Mouse (Mus musculus): ENCODE measurements around the gene Inpp5f. TPM values are rescaled to one million over a fixed set of nuclear protein-coding genes. Genes with fewer than 3 reads are reported as not detected.
"Not testable (repeated sequence)": the region's sequence is repeated elsewhere in the genome, so short reads cannot be mapped to it uniquely, and the experiment has no call there.

Inpp5f gene
- total RNA-seq, 2 experiments from 2014 or later: 1.0 to 2.1 TPM

GRCm38 (mm10) chr7:128591345-128592084 lies 19.6 kb upstream of the Inpp5f start:
- ATAC-seq (replicated peaks; ENCODE audit: low FRiP score, poor library complexity, severe bottlenecking): no peak

GRCm38 (mm10) chr7:128592118-128592935 lies 18.8 kb upstream of the Inpp5f start:
- no peak for ATAC-seq (replicated peaks; ENCODE audit: low FRiP score, poor library complexity, severe bottlenecking)

- no peak for ATAC-seq (replicated peaks; ENCODE audit: low FRiP score, poor library complexity, severe bottlenecking)
Observed at GRCm38 (mm10) chr7:128592936-128593241, 18.2 kb upstream of the Inpp5f start.

- no peak for ATAC-seq (replicated peaks; ENCODE audit: low FRiP score, poor library complexity, severe bottlenecking)
Observed at GRCm38 (mm10) chr7:128596274-128596673, 14.9 kb upstream of the Inpp5f start.

- no peak for ATAC-seq (replicated peaks; ENCODE audit: low FRiP score, poor library complexity, severe bottlenecking)
Observed at GRCm38 (mm10) chr7:128599072-128599471, 12.1 kb upstream of the Inpp5f start.

GRCm38 (mm10) chr7:128601826-128602225 lies 9.3 kb upstream of the Inpp5f start:
- no peak for ATAC-seq (replicated peaks; ENCODE audit: low FRiP score, poor library complexity, severe bottlenecking)

GRCm38 (mm10) chr7:128609936-128610335 lies 1.2 kb upstream of the Inpp5f start:
- not testable (repeated sequence) for ATAC-seq (replicated peaks; ENCODE audit: low FRiP score, poor library complexity, severe bottlenecking)

GRCm38 (mm10) chr7:128610490-128610889 lies 638 bp upstream of the Inpp5f start:
- no peak for ATAC-seq (replicated peaks; ENCODE audit: low FRiP score, poor library complexity, severe bottlenecking)

GRCm38 (mm10) chr7:128611799-128612411 lies 777 bp downstream of the Inpp5f start:
- ATAC-seq (replicated peaks; ENCODE audit: low FRiP score, poor library complexity, severe bottlenecking): 0 out of 2 replicates have a peak, but pooled peaks have one; percentile 29

- no peak for ATAC-seq (replicated peaks; ENCODE audit: low FRiP score, poor library complexity, severe bottlenecking)
Observed at GRCm38 (mm10) chr7:128612521-128613181, 1.5 kb downstream of the Inpp5f start.

GRCm38 (mm10) chr7:128613578-128613977 lies 2.5 kb downstream of the Inpp5f start:
- no peak for ATAC-seq (replicated peaks; ENCODE audit: low FRiP score, poor library complexity, severe bottlenecking)

GRCm38 (mm10) chr7:128617587-128617986 lies 6.5 kb downstream of the Inpp5f start:
- no peak for ATAC-seq (replicated peaks; ENCODE audit: low FRiP score, poor library complexity, severe bottlenecking)

GRCm38 (mm10) chr7:128620178-128620577 lies 9.1 kb downstream of the Inpp5f start:
- ATAC-seq (replicated peaks; ENCODE audit: low FRiP score, poor library complexity, severe bottlenecking): no peak

- ATAC-seq (replicated peaks; ENCODE audit: low FRiP score, poor library complexity, severe bottlenecking): no peak
Observed at GRCm38 (mm10) chr7:128622266-128622961, 11.3 kb downstream of the Inpp5f start.

GRCm38 (mm10) chr7:128622994-128623393 lies 11.9 kb downstream of the Inpp5f start:
- ATAC-seq (replicated peaks; ENCODE audit: low FRiP score, poor library complexity, severe bottlenecking): no peak

GRCm38 (mm10) chr7:128625382-128625781 lies 14.3 kb downstream of the Inpp5f start:
- no peak for ATAC-seq (replicated peaks; ENCODE audit: low FRiP score, poor library complexity, severe bottlenecking)

- no peak for ATAC-seq (replicated peaks; ENCODE audit: low FRiP score, poor library complexity, severe bottlenecking)
Observed at GRCm38 (mm10) chr7:128626601-128627000, 15.5 kb downstream of the Inpp5f start.

- ATAC-seq (replicated peaks; ENCODE audit: low FRiP score, poor library complexity, severe bottlenecking): no peak
Observed at GRCm38 (mm10) chr7:128627251-128627650, 16.1 kb downstream of the Inpp5f start.

GRCm38 (mm10) chr7:128627723-128628122 lies 16.6 kb downstream of the Inpp5f start:
- ATAC-seq (replicated peaks; ENCODE audit: low FRiP score, poor library complexity, severe bottlenecking): no peak

- no peak for ATAC-seq (replicated peaks; ENCODE audit: low FRiP score, poor library complexity, severe bottlenecking)
Observed at GRCm38 (mm10) chr7:128633156-128633555, 22.0 kb downstream of the Inpp5f start.

All from erythroblast, adult 5-6 weeks (primary cell).